Mouse (Mus musculus) granulocyte monocyte progenitor cell, adult 5-6 weeks (primary cell): Measurements from ENCODE around the gene Fam84a. TPM values are rescaled to one million over a fixed set of nuclear protein-coding genes. Genes with fewer than 3 reads are reported as not detected.

ENCODE experiments used
- ATAC-seq: replicated peaks from 2 replicates; pipeline ENCODE4 v1.8.0; 2016; ENCODE audit warnings: mild to moderate bottlenecking, moderate TSS enrichment, inconsistent platforms; ENCODE audit not compliant: poor library complexity, severe bottlenecking
- total RNA-seq, 2 experiments: library from RNA; stranded (forward) in 1 of 2; stranded (reverse) in 1 of 2; fragments of 200-712, 200-1000 nt in 1 of 2; fragments of >200 nt in 1 of 2; fragmentation: Nextera tagmentation in 1 of 2; gene quantifications; 2 replicates each; pipeline ENCODE4 v1.2.3; 2014 to 2017

The Fam84a gene
- total RNA-seq (2014; fragmentation: Nextera tagmentation): not detected in 2 replicates
- not detected in 2 replicates for total RNA-seq (2017)

DNA sequence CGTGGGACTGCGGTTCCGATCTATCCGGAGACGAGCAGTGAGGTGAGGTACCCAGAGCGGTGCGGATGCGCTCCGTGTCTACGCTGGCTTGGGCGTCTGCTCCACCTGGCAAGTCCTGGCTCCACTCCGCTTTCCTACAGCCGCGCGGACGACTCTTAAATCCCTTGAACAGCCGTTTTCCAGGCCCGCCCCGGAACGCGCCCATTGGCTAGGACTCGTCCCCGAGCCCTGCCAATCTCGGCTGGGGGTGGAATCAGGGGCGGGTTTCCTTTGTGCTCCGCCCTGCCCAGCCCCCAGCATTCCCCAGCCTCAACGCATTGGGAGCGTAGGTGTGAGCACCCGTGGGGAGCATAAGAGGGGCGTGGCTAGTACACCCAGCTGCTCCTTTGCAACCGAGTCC is at the start of gene Fam84a:
Fam84a (minus strand) TSS at position 134 of the 400 bp plus-strand sequence.
- no peak for ATAC-seq

DNA sequence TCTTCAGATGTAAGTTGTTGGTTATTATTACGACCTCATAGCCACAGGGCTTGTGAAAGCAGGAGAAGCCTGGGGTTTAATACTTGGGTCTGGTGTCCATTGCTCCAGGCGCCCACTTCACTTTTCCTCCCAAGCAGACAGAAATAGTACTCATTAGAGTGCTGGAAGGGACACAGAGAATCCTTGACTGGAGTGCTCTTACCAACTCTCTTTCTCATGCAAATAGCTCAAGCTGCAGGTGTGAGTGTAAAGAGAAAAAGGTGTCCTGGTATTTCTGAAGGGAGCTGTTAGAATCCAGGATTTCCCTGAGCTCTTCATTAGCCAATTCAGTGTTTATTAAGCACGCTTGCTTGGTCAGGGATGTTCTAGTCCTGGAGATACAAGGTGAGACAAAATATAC is 43.6 kb upstream of the Fam84a start:
- ATAC-seq: no peak

DNA sequence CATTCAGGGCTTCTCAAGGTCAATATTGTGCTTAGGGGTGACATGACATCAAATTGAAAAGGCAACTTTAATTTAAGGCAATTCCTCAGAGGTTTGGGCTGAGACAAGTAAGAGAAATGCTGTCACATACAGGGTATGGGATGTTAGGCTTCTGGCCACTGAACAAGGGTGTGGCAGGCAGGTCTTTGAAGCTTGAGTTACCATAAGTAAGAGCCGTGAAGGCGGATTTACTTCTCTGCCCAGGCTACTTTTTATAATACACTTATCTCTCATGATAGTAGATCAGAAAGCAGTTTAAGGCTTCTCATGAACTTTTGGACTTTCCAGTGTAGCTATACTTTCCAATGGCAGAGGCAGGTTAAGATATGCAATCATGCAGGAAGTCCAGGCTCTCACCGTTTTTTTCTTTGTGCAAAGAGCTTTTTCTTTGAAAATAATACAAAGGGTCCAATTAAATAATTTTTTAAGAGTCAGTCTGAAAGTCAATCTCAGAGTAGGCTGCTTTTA is 34.9 kb upstream of the Fam84a start:
- no peak for ATAC-seq

DNA sequence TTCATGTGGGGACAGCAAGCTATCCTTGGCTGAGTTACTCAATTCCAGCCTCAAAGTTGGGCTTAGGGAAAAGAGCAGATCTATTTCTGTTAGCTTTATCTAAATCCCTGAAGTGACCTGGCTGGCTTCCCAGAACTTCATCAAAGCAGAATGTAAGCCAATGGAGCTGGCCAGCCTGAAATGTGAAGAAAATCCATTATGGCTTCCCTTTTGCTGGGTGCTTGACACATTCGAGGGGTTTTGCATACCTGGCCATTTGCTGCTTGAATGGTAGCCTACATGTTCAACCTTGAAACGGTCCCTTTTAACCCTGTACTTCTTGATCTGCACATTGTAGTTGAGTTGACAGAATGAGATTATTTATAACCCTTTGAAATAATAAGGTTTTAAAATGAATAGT is 13.9 kb upstream of the Fam84a start:
- ATAC-seq: no peak

DNA sequence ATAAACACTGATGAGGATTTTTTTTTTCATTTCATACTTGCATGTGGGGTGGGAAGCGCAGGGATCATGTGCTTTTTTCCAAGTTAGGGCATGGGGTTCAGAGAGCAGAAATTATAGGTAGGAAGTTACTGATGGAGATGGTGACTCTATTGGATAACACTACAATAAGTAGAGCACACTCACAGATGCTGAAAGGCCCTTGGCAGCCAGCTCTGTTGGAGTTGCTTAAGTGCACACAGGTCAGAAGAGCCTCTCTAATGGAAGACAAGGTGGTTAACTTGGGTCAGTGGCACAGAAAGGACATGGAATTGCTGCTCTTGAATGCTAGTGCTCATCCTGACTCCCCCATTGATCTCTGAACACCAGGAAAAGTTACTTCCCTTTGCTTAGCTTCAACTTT is 13.1 kb upstream of the Fam84a start:
- ATAC-seq: no peak

DNA sequence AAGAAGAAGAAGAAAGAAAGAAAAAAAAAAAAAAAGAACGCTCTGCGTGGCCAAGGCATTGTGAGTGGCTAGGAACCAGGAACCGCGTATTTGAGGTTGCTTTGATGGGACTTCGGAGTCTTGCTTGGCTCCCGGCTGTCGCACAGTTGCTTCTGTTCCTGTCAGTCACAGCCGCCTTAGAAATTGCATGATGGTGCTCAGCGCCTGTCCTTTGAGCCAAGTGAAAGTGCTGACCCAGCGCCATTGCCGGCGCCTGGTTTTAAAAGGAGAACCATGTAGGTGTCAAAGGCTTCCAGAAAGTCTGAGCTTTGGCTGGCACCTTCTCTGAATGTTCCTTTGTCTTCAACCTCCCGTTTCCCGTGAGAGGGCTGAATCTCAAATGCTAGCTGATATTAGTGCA is 572 bp upstream of the Fam84a start:
- no peak for ATAC-seq

DNA sequence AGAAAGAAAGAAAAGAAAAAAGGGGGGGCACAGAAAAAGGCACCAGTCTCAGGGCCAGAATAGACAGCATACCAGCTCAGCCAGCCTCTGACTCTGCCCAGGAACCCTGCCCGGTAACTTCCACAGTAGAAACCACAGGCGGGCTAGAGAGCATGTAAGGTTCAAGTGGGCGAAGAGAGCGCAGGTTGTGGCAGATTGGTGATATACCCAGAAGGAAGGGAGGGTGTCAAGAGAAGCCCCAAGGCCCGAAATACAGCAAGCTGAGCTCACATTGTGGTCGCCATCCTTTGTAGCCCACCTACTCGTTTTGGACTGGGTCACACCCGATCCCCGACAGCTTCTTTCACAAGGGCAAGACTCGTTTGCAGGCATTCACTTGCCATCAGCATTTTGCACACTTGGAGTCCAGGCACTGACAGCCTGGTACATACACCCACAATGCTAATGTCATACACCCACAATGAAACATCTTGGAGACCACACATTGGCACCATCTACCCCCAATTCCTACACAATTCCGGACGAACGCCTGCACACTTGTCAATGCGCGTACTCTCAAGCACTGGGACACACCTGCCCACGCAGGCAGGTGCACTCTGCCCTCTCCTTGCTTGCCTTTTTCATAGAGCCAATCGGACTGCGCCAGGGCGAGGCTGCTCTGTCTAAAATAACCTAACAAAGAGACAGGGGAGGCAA is 770 bp downstream of the Fam84a start:
- no peak for ATAC-seq

DNA sequence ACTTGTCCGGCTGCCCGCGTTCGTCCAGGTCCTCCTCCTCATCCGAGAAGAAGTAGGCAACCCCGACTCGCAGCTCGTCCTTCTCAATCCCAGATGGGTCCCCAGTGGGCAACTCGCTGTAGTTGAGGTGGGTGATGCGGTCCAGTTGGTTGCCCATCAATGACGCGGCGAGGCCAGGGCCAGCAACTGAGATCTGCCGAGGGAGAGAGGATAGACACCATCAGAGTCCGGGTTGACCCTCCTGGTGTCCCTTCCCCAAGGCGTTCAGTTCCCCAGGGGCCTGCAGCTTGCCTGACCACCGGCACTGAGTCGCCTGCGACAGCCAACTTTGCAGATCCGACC is 1.3 kb downstream of the Fam84a start:
- ATAC-seq: no peak

DNA sequence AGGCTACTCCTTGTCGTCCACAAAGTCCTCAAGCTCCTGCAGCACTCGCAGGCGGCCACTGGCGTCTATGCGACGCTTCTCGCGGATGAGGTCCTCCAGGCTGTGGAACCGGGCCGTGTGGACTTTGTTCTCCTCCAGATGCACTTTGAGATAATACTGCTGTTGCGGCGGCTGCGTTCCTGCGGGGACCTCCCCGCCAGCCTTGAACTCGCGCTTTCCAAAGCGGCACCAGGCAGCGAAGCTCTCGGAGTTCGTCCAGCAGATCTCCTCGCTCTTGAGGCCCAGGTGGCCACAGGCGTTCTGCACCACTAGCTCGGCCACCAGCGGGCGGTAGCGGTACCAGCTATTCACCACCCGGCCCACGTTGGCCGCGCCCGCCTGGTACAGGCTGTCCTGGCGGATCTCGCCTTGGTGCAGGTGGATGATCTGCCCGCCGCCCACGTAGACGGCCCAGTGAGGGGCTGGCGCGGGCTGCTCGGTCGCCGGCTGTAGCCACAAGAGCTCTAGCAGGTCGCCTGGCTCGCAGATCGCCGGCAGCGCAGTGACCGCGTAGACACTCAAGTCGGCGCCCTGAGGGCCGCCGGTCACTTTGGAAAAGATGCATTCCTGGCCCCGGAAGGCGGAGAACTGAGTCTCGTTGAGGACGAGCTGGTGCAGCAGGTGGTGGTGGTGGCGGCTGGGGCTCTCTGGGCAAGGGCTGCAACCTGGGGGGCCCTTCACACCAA is 1.8 kb downstream of the Fam84a start:
- ATAC-seq: peak; percentile 17; the same call in 1 of the 2 replicates

DNA sequence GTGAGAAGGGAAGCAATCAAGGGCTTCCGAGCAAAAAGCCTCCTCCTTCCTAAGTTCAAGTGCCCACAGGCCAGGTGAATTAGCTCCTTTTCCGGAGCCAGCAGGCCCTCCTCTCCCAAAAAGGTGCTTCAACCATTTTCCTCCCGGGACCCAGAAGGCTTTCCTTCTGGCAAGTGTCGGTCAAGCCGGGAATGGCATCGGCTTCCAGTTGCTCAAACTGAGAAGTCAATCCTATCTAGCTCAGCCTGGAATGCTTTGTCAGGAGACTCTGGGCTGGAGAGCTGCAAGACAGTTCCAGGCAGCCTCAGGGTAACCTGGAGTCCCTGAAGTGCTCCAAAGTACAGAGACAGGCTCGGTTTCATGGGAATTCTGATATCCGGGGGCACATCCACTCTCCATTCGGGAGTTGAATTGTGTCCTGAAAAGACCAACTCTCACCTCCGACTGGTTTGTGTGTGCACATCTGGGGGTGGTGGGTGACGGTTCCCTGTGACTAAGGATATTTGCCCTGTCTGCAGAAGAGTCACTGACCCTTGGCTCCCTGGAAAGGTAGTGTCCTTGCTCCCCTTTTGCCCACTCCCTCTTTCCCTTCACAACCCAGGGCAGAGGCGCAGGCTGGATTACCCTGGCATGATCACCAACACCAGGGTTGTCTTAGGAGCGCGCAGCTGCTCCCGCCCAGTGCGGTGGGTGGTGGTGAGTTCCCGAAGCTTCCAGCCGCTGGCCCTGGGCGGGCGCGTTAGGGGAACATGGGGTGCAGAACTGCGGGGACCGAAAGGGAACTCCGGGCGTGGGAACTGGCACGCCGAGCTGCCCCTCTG is 2.6 kb downstream of the Fam84a start:
- ATAC-seq: no peak

DNA sequence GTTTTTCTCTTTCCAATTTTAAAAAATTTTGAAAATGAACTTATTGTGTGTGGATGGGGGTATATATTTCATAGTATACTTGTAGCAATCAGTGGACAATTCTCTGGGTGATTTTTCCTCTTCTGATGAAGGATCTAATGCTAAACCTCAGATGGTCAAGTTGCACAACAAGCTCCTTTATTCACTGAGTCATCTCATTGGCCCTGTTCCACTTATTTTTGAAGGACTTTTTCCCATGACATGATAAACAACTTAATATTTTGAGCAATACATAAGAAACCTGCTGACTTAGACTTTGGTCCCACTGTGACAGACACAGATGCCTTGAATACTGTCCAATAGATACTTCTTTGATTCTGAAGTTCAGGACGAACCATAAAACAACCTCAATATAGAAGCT is 14.8 kb downstream of the Fam84a start:
- ATAC-seq: no peak

DNA sequence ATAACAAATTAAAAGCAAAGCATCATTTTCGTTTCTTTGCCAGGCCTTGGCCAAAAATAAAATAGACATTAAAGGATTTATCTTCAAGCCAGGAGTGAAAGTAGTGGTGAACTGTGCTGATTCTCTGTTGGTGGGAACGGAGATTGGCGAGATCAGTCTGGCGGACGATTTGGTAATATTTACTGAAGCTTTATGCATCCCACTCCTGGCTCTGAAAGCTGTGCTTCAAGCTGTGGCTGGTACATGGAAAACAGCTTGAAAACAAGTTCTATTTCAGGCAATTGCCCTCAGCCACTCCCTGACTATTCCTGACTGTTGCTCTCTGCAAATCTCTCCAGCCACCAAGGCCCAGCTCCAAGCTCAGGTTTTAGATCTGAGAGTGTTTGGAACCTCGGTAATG is 37.1 kb downstream of the Fam84a start:
- ATAC-seq: no peak

DNA sequence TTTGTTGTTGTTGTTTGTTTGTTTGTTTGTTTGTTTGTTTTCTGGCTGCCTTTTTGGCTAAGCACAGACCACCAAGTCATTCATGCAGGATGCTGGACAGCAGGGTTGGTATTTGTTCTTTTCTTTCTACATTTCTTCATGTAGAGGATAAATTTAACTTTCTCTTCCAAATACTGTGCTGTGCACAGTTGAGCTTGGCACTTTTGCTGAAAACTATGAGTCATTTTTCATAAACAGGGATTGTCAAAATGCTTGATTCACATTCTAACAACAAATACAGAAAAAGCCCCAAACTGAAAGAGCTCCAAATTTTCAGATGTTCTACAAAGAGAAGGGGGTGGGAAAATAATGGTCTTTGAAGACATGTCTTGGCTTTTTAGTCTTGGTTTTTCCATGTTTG is 54.9 kb downstream of the Fam84a start:
- no peak for ATAC-seq
